Mouse (Mus musculus) brain, embryonic 14.5 days (tissue): ENCODE results near the gene Fsd1l.

Experiments
- CTCF ChIP-seq: fragments of 200-500 bp; IDR thresholded peaks from 2 replicates; pipeline ENCODE4 v1.5.1; 2012; ENCODE audit warnings: inconsistent platforms, mild to moderate bottlenecking, moderate library complexity, borderline replicate concordance; ENCODE audit not compliant: insufficient read depth, insufficient read length; ENCODE audit errors: extremely low read depth
- POLR2A ChIP-seq: fragments of 200-500 bp; IDR thresholded peaks from 2 replicates; pipeline ENCODE4 v1.6.1; 2012; ENCODE audit warnings: mild to moderate bottlenecking, inconsistent platforms, borderline replicate concordance; ENCODE audit not compliant: poor library complexity, insufficient read depth, insufficient read length, severe bottlenecking; ENCODE audit errors: extremely low read depth

- TF ChIP-seq CTCF (no peak), POLR2A (no peak)
Observed at GRCm38 (mm10) chr4:53632011-53632349, 709 bp downstream of the Fsd1l start.
